Mouse (Mus musculus) ES-Bruce4 (cell line): ENCODE data around the gene Cmtm1. TPM values are rescaled to one million over a fixed set of nuclear protein-coding genes. Genes with fewer than 3 reads are reported as not detected.
A peak's percentile ranks its signal among the peaks of the same experiment; 100 is the strongest.

Experiments
- H3K27ac ChIP-seq: 2 replicates; pipeline ENCODE4 v1.5.1; 2012; ENCODE audit warnings: low read length, inconsistent platforms; ENCODE audit not compliant: insufficient read depth
- H3K27me3 ChIP-seq: 2 replicates; pipeline ENCODE4 v1.6.1; 2012; ENCODE audit warnings: mild to moderate bottlenecking, low read length, inconsistent platforms; ENCODE audit not compliant: control insufficient read depth, poor library complexity, insufficient read depth, severe bottlenecking
- H3K36me3 ChIP-seq: 2 replicates; pipeline ENCODE4 v1.6.1; 2012; ENCODE audit warnings: inconsistent platforms, mild to moderate bottlenecking, low read length, moderate library complexity; ENCODE audit not compliant: control insufficient read depth, poor library complexity, insufficient read depth, severe bottlenecking
- H3K4me1 ChIP-seq: one replicate; pipeline ENCODE4 v1.8.1; 2011; ENCODE audit warnings: low read length; ENCODE audit not compliant: control insufficient read depth, insufficient read depth
- H3K4me3 ChIP-seq: 2 replicates; pipeline ENCODE4 v1.5.1; 2011; ENCODE audit warnings: low read depth, mild to moderate bottlenecking, low read length
- H3K9ac ChIP-seq: 2 replicates; pipeline ENCODE4 v1.6.1; 2012; ENCODE audit warnings: low read depth, mild to moderate bottlenecking, inconsistent platforms; ENCODE audit not compliant: poor library complexity, severe bottlenecking
- H3K9me3 ChIP-seq: replicated peaks from 2 replicates; pipeline ENCODE4 v1.6.1; 2012; ENCODE audit warnings: mild to moderate bottlenecking, low read length, inconsistent platforms; ENCODE audit not compliant: control insufficient read depth, poor library complexity, insufficient read depth, severe bottlenecking
- CTCF ChIP-seq: IDR thresholded peaks from one replicate; pipeline ENCODE4 v1.8.1; 2011; ENCODE audit warnings: low read depth, low read length
- EP300 ChIP-seq: IDR thresholded peaks from 2 replicates; pipeline ENCODE4 v1.6.1; 2011; ENCODE audit warnings: low read depth, low read length; ENCODE audit not compliant: insufficient read depth
- POLR2A ChIP-seq: IDR thresholded peaks from one replicate; pipeline ENCODE4 v1.8.1; 2011; ENCODE audit warnings: low read length; ENCODE audit not compliant: insufficient read depth
- polyA plus RNA-seq: library from polyadenylated mRNA; stranded (reverse); fragments of >200 nt; gene quantifications from 2 replicates; pipeline ENCODE4 v1.2.4, GENCODE M21; 2011; ENCODE audit warnings: low read depth; ENCODE audit not compliant: missing spikeins, insufficient read depth, insufficient read length

Gene Cmtm1
- polyA plus RNA-seq, 1 experiment: not detected

GRCm38 (mm10) chr8:104247908-104248275, 62.1 kb downstream of the Cmtm1 start:
- peak overlapping the region; percentile 84 for H3K9ac ChIP-seq
- H3K9me3 ChIP-seq: no peaks in the 10 kb centered on the region
- peak overlapping the region; percentile 81 for H3K4me3 ChIP-seq
- H3K36me3 ChIP-seq: no peaks in the 10 kb centered on the region; the same call in 1 of the 2 replicates
- no peak overlapping the region for H3K27ac ChIP-seq
- H3K4me1 ChIP-seq: no peaks in the 10 kb centered on the region
- H3K27me3 ChIP-seq: no peaks in the 10 kb centered on the region
- no peak for TF ChIP-seq EP300
- no peak for TF ChIP-seq CTCF
- no peak for TF ChIP-seq POLR2A

DNA sequence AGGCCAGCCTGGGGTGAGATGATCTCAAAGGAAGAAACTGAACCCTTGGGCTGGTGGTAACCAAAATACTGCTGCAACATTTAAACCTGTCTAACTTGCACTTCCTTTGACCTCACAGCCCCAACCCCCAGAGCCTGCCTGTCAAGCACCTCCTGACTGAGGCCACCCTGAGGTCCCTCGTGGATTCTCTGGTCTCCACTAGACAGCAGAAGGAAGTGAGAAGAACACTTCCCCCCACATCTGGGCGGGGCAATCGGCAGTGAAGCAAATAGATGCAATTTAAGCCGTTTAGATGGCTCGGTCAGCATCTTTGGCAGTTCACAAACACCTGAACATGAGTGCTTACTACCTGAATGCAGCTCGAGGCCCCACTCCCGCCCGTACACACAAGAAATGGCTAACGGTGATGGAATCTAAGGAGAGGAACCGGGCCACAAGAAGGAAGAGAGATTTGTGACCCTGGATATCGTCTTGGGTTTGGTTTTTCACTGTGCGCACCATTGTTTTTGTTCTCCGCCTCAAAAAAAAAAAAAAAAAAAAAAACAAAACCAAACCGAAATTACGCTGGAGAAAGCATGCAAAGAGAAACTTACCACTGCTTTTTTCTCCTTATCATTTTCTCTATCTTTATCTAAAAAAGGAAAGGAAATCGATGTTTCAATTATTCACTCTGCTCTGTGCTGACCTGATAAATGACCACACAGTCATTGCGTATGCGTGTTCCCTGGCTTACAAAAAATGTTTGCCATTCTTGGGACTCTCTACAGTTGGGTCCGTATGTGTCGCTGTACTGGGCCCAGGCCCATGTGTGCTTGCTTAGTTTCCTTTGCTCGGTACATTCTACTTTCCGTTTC, 62.7 kb downstream of the Cmtm1 start:
- Histone ChIP-seq H3K4me3 (peak overlapping the region; percentile 81), H3K27me3 (no peaks in the 10 kb centered on the region), H3K9me3 (no peaks in the 10 kb centered on the region), H3K9ac (peak overlapping the region; percentile 84), H3K36me3 (no peaks in the 10 kb centered on the region; the same call in 1 of the 2 replicates), H3K27ac (no peak overlapping the region), H3K4me1 (no peaks in the 10 kb centered on the region)
- TF ChIP-seq EP300 (no peak), POLR2A (no peak), CTCF (no peak)

GRCm38 (mm10) chr8:104246621-104247020, 63.3 kb downstream of the Cmtm1 start:
- H3K36me3 ChIP-seq: no peaks in the 10 kb centered on the region; the same call in 1 of the 2 replicates
- no peak overlapping the region for H3K4me3 ChIP-seq
- TF ChIP-seq POLR2A (no peak), EP300 (no peak), CTCF (no peak)
- no peaks in the 10 kb centered on the region for H3K9me3 ChIP-seq
- no peak overlapping the region for H3K27ac ChIP-seq
- no peak overlapping the region for H3K9ac ChIP-seq
- no peaks in the 10 kb centered on the region for H3K4me1 ChIP-seq
- no peaks in the 10 kb centered on the region for H3K27me3 ChIP-seq

Other genes with a start within 250 kb of the Cmtm1 start
- gene Cdh5, start 208.5 kb downstream of the Cmtm1 start, polyA plus RNA-seq: 0.34 and 0.38 TPM in 2 replicates
- 0.23 and 0.51 TPM in 2 replicates for gene Bean1, start 139.7 kb downstream of the Cmtm1 start, polyA plus RNA-seq
- gene Tk2, start 61.6 kb downstream of the Cmtm1 start, polyA plus RNA-seq: 17.2 and 18.0 TPM in 2 replicates
- gene Cklf, start 59.3 kb downstream of the Cmtm1 start, polyA plus RNA-seq: 20.4 and 21.0 TPM in 2 replicates
- gene Cmtm2a, start 17.0 kb downstream of the Cmtm1 start, polyA plus RNA-seq: not detected in 2 replicates
- not detected in 2 replicates for gene Gm45711, start 64 bp downstream of the Cmtm1 start, polyA plus RNA-seq
- not detected in 2 replicates for gene Gm11020, start 11.4 kb upstream of the Cmtm1 start, polyA plus RNA-seq
- gene Cmtm2b, start 12.1 kb upstream of the Cmtm1 start, polyA plus RNA-seq: not detected in 2 replicates
- 20.3 and 22.2 TPM in 2 replicates for gene Cmtm3, start 29.3 kb upstream of the Cmtm1 start, polyA plus RNA-seq
- 53.7 and 58.1 TPM in 2 replicates for gene Cmtm4, start 85.7 kb upstream of the Cmtm1 start, polyA plus RNA-seq
- gene Dync1li2, start 132.9 kb upstream of the Cmtm1 start, polyA plus RNA-seq: 43.2 and 54.9 TPM in 2 replicates
- gene Terb1, start 199.8 kb upstream of the Cmtm1 start, polyA plus RNA-seq: 1.1 and 1.5 TPM in 2 replicates
- gene Nae1, start 224.5 kb upstream of the Cmtm1 start, polyA plus RNA-seq: 114 and 125 TPM in 2 replicates
- gene Car7, start 224.5 kb upstream of the Cmtm1 start, polyA plus RNA-seq: 1.2 and 1.4 TPM in 2 replicates